Mouse (Mus musculus): ENCODE measurements around the gene Trim2.

- TF ChIP-seq CTCF (IDR thresholded peaks at IDR 0.05; ENCODE audit: borderline replicate concordance, extremely low read depth, insufficient read depth, insufficient read length) (peak; percentile 82; the same call in 1 of the 2 replicates), POLR2A (IDR thresholded peaks at IDR 0.05; ENCODE audit: borderline replicate concordance, extremely low read depth, insufficient read depth, insufficient read length, poor library complexity, severe bottlenecking) (no peak)
These were observed 6.5 kb upstream of the Trim2 start for GRCm38 (mm10) chr3:84313003-84313800.
